Mouse (Mus musculus) neural tube, embryonic 10.5 days (tissue): ENCODE data around the gene Pak1ip1.
"Not testable (repeated sequence)": the region's sequence is repeated elsewhere in the genome, so short reads cannot be mapped to it uniquely, and the experiment has no call there.

Experiments
- DNase-seq: peaks from one replicate; pipeline ENCODE4 v3.0.0-alpha.2; 2017; ENCODE audit warnings: low spot score; ENCODE audit errors: extremely low spot score

The Pak1ip1 gene

DNA sequence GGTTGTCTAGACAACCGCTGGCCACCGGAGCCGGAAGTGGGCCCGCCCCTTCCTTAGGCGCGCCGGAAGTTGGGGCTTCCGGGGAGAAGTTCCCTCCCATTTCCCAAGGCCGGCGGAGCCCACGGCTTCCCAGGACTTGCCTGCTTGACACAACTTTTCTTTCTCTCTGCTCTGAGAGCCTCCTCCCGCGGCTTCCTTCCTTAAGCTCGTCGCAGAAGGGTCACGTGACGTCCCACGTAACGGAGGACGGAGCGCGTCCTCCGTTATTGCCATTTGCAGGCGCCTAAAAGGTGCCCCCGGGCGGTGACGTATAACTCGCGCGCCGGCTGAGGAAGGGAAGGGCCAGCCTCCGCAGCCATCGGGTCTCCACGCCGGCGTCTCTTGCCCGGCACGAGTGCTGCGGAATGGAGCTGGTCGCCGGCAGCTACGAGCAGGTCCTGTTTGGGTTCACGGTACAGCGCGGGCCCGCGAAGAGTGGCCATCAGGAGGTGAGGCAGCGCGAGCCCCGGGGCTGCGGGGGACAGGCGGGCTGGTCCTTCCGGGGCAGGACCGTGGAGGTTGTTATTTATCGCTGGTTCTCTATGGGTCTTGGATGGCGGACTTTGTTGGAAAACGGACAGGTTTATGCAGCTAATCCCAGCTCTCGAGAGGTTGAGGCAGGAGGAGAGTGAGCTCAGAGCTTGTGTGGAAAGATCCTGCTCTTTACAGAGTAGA is at the start of gene Pak1ip1:
Gene Pak1ip1, plus strand, starts transcription at position 98 of the 714 bp plus-strand sequence.
- peak; percentile 97 for DNase-seq

DNA sequence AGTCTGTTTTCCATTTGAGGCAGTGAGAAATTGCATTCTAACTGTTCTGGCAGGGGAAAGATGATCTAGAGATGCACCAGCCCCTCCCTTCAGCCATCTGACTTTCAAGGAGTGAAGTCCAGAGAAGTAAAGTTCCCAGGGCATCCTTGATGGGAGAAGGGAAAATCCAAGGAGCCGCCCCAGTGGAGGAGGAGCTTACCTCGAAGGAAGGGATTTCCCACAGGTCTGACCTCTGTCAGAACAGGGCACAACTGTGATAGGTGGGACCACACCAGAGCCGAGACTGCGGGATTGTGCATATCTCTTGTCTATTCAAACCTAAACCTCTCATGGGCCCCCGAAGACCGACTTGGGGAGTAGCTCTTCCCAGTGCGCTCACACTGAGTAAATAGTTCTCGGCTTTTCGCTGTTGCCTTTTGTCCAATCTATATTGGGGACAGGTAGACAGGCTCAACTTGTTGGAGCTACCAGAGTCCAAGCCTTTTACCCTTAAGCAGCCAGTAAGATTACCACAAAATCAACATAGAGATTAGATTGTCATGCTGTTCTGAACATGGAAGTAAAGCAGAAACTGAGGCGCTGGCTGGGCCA is 49.3 kb upstream of the Pak1ip1 start:
- no peak for DNase-seq

DNA sequence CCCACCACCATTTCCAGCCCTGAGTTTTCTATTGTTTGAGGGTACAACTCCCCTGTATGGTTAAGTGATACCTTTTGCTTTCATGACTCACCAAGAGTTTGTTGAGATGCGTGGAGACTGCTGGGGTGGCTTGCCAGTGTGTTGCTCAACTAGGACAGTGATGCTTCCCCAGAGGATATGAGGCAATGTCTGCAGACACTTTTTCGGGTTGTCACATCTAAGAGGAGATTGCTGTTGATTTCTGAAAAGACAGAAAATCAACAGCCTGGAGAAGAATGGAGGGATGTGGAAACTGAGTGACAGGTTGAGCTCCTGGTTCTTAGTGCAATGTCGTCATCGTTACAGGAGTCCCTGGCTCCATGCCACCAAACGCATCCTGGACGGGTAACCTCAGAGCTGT is 47.6 kb upstream of the Pak1ip1 start:
- DNase-seq: no peak

DNA sequence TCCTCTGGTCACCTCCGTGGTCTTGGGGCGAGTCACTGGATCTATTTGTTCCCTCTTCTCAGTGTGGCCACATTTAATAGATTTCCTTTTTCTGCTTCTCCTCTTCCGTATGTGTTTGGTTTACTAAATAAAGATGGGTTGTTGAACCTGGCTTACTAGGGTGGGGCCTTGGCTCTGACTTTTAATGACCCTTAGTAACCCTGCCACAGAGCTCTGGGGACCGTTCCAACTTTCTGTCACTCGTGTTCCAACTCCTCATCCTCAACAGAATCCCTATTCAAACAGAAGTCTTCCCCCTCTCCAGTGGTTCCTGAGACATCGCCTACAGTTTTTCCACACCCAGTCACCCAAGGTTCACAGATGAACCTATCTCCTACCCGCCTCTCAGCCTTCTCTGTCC is 45.0 kb upstream of the Pak1ip1 start:
- no peak for DNase-seq

DNA sequence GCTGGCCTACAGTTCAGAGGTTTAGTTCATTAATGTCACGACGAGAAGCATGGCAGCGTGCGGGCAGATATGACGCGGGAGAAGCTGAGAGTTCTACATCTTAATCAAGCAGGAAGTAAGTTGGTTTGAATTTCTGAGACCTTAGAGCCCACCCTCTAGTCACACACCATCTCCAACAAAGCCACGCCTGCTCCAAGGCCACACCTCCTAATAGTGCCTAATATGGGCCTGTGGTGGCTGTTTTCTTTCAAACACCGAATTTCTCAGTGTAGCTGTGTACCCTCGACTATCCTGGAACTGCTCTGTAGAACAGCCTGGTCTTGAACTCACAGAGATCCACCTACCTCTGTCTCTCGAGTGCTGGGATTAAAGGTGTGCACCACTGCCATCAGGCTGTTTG is 33.2 kb upstream of the Pak1ip1 start:
- no peak for DNase-seq

DNA sequence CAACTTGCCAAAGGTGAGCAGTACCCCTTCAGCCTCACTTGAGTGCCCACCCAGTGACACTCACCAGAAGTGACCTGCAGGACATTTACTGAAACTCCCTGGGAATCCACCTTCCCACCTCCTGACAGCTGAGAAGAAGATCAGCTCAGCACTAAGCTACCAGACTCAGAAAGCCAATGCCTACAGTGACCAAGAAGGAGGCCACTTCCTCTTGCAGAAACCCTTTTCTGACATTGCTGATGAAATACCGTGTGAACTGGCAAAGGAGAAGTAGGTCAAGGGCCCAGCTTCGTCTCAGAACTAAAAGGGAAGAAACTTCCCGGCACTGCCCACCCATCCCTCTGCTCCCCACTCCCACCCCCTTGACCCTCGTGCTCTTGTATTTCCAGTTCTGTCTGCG is 32.3 kb upstream of the Pak1ip1 start:
- no peak for DNase-seq

DNA sequence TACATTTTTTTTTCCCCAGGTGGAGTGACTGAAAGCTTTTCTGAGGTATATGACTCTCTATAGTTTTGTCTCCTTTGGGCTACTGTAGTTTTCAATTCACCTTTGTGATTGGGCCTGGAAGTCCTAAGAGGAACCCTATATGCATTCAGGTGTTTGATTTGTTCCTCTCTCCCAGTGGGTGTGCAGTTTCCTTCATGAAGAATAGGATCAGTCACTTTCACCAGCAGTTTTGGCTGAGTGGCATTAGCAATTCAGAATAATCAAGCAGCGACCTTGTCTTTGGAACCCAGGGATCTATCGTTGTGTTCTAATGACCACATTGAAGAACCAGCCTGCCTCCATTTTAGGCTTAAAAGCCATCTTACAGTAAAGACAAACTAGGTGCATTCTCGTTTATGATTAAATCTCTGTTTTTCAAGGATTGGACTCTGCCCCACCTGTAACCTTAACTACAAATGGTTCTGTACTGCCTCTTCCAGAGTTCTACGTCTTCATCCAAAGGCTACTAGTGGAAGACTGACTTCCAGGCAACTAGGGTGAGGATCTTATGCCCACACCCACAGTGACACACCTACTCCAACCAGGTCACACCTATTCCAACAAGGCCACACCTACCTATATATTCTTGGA is 30.9 kb upstream of the Pak1ip1 start:
- DNase-seq: no peak

DNA sequence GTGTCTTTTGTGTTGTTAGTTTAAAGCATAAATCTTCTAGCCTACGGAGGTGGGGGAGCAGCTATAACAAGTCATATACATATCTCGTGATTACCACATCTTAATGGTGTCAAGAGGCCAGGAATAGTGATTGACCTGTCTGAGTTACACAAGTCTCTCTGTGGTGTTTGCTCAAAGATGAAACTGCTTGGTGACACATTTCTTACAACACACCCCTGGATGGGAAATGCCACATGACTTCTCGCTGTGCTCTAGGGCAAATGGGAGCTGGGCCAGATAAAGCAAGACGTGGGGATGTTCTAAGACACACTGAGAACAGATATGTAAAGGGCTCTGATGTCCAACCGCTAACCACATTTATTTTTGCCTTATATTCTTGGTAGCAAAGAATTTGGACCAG is 29.6 kb upstream of the Pak1ip1 start:
- no peak for DNase-seq

DNA sequence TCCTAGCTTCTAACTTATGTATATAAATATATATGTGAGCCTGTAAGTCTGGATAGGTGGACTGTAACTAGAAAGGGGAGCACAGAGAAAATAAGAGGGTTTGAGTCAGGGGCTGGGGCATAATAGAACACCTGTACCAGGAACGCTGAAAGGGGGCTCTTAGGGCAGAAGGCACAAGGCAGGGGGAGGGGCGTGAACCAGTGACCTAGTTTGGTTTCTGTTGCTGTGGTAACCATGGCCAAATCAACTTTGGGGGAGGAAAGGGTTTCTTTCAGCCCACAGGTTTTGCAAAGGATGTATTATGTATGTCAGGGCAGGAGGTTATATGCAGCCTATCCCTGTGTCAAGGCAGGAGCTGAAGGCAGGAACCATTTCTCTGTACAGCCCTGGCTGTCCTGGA is 29.0 kb upstream of the Pak1ip1 start:
- DNase-seq: no peak

DNA sequence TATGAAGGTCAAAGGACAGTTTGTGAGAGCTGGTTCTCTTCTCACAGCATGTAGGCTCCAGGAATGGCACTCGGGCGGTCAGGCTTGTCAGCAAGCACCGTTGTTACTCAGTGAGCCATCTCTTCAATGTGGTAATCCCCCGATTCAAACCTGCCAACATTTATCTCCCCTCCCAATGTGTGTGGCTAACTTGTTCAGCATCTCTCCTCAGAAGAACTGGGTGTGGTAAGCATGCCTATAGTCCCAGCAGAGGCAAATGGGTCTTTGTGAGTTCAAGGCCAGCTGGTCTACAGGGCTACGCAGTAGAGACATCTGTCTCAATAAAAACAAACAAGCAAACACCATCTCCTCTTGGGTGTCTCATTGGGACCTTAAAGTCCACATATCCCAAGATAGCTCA is 27.8 kb upstream of the Pak1ip1 start:
- DNase-seq: no peak

DNA sequence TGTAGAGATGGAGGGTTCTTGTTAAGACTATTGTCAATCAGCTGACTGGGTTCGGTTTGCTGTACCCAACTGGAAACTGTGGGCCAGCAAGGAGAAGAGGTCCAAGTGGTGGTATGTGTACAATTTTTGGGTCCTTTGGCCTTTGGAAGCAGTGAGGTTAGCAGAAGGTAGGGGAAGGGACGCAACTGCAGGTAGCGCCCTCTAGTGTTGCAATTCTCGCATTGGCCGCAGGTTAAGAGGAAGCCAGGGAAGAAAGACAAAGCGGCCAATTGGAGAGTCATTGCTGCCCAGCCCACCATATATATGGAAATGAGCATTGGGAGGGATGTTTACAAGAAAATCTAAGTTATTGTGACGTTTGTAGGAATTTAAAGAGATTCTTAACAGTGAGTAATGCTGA is 23.2 kb upstream of the Pak1ip1 start:
- peak; percentile 44 for DNase-seq

DNA sequence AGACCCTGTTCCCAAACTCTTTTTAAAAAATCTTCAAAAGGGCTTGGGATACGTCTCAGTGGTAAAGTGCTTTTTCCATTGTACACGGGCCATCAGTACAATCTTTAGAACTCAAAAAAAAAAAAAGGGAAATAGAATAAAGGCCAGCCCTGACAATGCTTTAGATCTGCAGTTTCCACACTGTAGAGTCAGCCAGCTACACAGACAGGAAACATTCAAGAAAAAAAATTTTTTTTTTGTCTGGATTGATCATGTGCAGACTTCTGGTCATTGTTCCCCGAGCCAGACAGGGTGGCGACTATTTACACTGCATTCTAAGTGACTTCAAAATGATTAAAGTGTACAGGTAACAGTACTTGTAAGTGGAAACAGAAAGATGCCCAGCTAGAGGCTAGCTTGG is 22.2 kb upstream of the Pak1ip1 start:
- DNase-seq: no peak

DNA sequence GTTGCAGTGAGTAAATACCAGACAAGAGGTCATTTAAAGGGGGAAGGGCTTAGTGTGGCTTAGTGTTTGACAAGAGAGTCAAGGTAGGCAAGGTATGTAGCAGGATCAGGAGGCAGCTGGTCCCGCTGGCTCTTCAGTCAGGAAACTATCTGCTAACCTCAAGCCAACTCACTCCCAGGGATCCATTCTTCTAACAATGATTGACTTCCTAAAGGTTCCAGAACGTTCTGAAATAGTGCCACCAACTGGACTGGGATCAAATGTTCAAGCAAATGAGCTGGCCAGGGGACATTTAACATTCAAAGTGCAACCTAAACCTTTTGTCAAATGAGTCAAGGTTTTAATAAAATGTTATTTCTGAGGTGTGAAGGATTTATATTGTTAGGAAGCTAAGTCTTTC is 21.5 kb upstream of the Pak1ip1 start:
- no peak for DNase-seq

DNA sequence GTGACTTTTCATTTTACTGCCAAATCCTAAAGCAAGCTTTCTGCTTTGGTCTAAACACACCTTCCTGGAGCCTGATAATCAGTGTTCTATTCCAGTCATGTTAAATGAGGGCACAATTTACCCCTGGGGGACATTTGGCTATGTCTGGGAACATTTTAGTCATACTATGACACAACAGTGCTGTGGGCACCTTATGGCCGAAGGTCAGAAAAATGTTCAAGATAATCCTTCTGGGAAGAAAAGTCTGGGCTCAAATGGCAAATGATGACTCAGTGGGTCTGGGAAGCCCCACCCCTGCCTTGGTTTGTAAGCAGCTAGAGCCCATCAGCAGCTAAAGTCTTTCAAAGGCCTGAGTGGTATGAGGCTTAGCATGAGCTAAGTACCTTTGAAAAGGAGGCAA is 18.1 kb upstream of the Pak1ip1 start:
- no peak for DNase-seq

DNA sequence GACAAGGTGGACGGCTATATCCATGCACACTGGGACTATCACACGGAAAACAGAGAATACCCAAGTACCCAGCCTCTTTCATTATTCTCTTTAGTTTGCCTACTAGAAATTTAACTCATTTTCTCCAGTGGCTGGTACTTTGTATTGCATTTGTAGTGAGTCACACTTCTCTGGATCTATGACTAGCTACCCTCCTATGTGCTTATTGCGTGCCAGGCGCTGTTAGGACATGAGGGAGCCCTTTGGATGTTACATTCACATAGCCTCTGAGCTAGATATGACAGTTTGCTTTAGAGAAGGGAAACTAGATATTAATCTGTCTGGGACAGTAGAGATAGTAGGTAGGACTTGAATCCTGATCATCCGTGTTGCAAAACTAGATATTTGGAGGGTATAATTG is 14.7 kb upstream of the Pak1ip1 start:
- no peak for DNase-seq

DNA sequence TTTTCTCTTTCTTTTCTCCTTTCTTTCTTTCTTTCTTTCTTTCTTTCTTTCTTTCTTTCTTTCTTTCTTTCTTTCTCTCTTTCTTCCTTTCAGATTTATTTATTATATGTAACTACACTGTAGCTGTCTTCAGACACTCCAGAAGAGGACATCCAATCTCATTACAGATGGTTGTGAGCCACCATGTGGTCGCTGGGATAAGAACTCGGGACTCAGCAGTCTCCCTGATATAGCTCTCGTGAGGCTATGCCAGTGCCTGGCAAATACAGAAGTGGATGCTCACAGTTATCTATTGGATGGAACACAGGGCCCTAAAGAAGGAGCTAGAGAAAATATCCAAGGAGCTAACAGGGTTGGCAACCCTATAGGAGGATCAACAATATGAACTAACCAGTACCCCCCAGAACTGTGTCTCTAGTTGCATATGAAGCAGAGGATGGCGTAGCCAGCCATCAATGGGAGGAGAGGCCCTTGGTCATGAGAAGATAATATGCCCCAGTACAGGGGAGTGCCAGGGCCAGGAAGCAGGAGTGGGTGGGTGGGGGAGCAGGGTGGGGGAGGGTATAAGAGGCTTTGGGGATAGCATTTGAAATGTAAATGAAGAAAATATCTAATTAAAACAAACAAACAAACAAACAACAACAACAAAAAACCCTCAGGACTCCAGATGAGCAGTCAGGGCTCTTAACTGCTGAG is 13.1 kb upstream of the Pak1ip1 start:
- DNase-seq: not testable (repeated sequence)

DNA sequence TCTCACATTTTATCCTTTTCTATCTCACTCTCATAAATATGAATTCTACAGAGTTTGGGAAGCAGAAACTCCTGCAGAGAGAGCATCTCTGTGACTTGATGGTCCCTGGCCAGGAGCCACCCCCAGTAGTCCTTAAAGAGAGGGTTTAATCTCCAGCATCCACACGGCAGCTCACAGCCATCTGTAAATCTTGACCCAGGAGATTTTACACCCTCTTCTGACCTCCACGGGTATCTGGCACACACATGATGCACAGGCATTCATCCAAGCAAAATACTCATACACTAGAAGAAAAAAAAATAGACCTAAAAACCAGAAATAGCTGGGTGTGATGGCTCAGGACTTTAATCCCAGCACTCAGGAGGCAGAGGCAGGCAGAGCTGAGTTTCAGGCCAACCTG is 12.4 kb upstream of the Pak1ip1 start:
- no peak for DNase-seq

DNA sequence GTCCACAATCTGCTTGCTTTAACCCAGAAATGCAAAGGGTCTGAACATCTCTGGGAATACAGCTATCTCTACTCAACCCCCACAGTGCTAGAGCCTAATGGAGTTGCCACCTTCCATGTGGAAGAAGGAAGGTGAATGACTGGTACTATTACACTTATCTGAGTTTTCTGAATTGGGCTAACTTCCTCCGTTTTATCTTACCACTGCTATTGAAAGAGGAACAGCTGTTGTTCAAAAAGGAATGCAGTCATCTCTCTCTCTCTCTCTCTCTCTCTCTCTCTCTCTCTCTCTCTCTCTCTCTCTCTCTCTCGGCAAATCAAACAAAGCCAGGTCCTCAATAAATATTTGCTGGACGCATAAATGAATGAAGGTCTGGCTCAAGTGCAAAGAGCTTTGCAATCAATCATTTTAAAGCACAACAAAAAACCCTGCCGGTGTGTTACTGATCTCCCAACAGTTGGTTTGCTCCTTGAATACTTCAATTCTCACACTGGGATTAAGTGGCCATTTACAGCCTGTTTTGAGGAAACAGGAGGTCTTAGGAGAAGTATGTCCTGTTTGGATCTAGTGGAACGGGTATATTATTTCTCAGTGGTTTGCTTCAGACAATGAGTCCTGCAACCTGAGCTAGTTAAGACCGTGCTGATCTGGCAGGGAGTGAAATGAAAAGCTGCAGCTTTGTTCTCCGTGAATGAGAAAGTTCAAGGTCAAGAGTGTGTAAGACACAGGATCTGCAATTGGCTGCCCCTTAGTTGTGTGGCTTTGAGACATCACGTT is 6.1 kb upstream of the Pak1ip1 start:
- DNase-seq: no peak

DNA sequence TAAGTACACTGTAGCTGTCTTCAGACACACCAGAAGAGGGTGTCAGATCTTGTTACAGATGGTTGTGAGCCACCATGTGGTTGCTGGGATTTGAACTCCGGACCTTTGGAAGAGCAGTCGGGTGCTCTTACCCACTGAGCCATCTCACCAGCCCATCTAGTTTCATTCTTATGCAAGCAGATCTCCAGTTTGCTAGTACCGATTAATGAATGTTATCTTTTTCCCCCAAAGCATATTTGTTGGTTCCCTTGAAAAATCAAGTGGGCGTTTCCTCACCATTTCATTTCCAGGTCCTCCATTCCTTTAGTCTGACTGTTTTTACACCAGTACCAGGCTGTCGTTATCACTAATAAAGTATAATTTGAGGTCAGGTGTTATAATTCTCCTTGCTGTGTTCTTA is 2.3 kb upstream of the Pak1ip1 start:
- DNase-seq: not testable (repeated sequence)

DNA sequence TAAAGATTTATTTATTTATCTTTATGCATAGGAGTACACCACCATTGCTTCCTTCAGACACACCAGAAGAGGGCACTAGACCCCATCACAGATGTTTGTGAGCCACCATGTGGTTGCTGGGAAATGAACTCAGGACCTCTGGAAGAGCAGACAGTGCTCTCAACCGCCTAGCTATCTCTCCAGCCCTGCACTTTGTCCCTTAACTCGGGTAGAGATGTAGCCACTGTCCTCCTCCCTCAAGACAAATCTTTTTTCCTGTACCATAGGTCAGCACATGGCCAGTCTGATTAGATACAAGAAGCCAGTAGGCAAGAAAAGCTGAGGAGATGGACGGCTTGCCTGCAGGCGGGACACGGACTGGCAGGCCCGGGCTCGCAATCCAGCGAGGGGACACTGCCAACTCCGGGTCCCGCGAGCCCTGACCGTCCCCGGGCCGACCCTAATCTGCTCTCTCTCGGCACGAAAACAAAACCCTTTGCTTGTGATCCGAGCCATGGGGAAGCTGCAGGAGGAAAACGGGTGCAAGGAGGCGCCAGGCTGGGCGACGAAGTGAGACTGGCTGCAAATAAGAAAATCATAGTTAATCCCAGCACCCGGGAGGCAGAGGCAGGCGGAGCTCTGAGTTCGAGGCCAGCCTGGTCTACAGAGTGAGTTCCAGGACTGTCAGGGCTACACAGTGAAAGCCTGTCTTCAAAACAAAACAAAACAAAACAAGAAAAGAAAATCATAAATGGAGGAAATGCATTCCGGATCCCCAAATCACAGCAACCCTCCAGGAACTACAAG is 490 bp upstream of the Pak1ip1 start:
- peak; percentile 52 for DNase-seq

DNA sequence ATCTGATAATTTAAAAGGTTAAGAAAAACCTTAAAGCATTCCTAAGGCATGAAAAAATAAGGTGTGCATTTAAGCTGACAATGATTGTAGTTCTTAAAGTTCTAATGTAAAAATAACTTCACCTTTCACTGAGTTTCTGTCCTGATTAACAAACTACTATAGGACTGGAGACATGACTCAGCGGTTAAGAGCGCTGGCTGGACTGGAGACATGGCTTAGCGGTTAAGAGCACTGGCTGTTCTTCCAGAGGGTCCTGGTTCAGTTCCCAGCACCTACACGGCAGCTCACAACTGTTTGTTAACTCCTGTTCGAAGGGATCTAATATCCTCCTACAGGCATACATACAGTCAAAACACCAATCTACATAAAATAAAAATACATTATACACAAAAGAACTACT is 1.2 kb downstream of the Pak1ip1 start:
- no peak for DNase-seq
